Mouse (Mus musculus) CH12.LX (cell line): Measurements from ENCODE around the gene Smad9. TPM values are rescaled to one million over a fixed set of nuclear protein-coding genes. Genes with fewer than 3 reads are reported as not detected.

Source experiments
- DNase-seq: peaks from one replicate; pipeline ENCODE4 v3.0.0-alpha.2; 2013; ENCODE audit errors: extremely low read depth
- H3K27ac ChIP-seq: 2 replicates; pipeline ENCODE4 v1.5.1; 2012; ENCODE audit warnings: low read depth, mild to moderate bottlenecking, control low read depth, moderate library complexity; ENCODE audit not compliant: insufficient read depth
- H3K27me3 ChIP-seq: replicated peaks from 2 replicates; pipeline ENCODE3; 2012; ENCODE audit warnings: inconsistent platforms
- H3K36me3 ChIP-seq, 2 experiments: replicated peaks in 1 of 2; 2 replicates each; pipeline versions ENCODE3 to v1.6.1; 2012; ENCODE audit warnings: inconsistent platforms in 1 of 2, low read length in 1 of 2, mild to moderate bottlenecking in 1 of 2, mixed read lengths in 1 of 2, moderate library complexity in 1 of 2; ENCODE audit not compliant: control insufficient read depth in 1 of 2, insufficient read depth in 1 of 2
- H3K4me1 ChIP-seq, 2 experiments: 2 replicates each; pipeline ENCODE4 v1.6.1; 2012; ENCODE audit warnings: inconsistent platforms in 1 of 2, moderate library complexity in 1 of 2; ENCODE audit not compliant: insufficient read depth in 2 of 2, control insufficient read depth in 1 of 2
- H3K4me2 ChIP-seq: 2 replicates; pipeline ENCODE4 v1.6.1; 2012; ENCODE audit warnings: low read depth, mild to moderate bottlenecking, control low read depth; ENCODE audit not compliant: poor library complexity, insufficient read depth, severe bottlenecking
- H3K4me3 ChIP-seq, 3 experiments: fragments of 150-350 bp in 1 of 3; sonication (generic) in 1 of 3; replicated peaks in 1 of 3; 2 replicates each; pipeline versions ENCODE3 to v1.5.1; 2011 to 2012; ENCODE audit warnings: low read depth in 2 of 3, low read length in 2 of 3, mild to moderate bottlenecking in 2 of 3, moderate library complexity in 2 of 3, control low read depth in 1 of 3, improper control_type of control experiment in 1 of 3, inconsistent platforms in 1 of 3, mixed read lengths in 1 of 3; ENCODE audit not compliant: poor library complexity in 1 of 3
- H3K79me2 ChIP-seq: replicated peaks from 2 replicates; pipeline ENCODE4 v1.6.1; 2012; ENCODE audit warnings: mild to moderate bottlenecking, moderate library complexity; ENCODE audit not compliant: control insufficient read depth, poor library complexity, insufficient read depth, severe bottlenecking; ENCODE audit errors: extremely low read depth
- H3K9ac ChIP-seq: 2 replicates; pipeline ENCODE4 v1.6.1; 2012; ENCODE audit warnings: low read depth, mild to moderate bottlenecking, control low read depth, moderate library complexity; ENCODE audit not compliant: insufficient read depth
- H3K9me3 ChIP-seq: replicated peaks from 2 replicates; pipeline ENCODE3; 2012; ENCODE audit warnings: low read length, inconsistent platforms, mixed read lengths
- CHD1 ChIP-seq: IDR thresholded peaks from 2 replicates; pipeline ENCODE4 v1.6.1; 2012; ENCODE audit warnings: low read depth, low read length, improper control_type of control experiment, inconsistent platforms
- CHD2 ChIP-seq: IDR thresholded peaks from 2 replicates; pipeline ENCODE4 v1.6.1; 2011; ENCODE audit warnings: low read length, improper control_type of control experiment
- CTCF ChIP-seq, 2 experiments: IDR thresholded peaks in 1 of 2; conservative IDR thresholded peaks in 1 of 2; 2 replicates each; pipeline ENCODE4 v1.5.1; 2011 to 2012; ENCODE audit warnings: low read depth in 2 of 2, low read length in 2 of 2, improper control_type of control experiment in 1 of 2, inconsistent platforms in 1 of 2, mild to moderate bottlenecking in 1 of 2, moderate library complexity in 1 of 2
- E2F4 ChIP-seq: IDR thresholded peaks from 2 replicates; pipeline ENCODE4 v1.6.1; 2011; ENCODE audit warnings: low read depth, low read length, improper control_type of control experiment; ENCODE audit not compliant: insufficient replicate concordance
- ELF1 ChIP-seq: IDR thresholded peaks from 2 replicates; pipeline ENCODE4 v1.6.1; 2014; ENCODE audit warnings: low read depth, mild to moderate bottlenecking, inconsistent platforms, low read length, improper control_type of control experiment
- GABPA ChIP-seq: IDR thresholded peaks from 2 replicates; pipeline ENCODE4 v1.6.1; 2012; ENCODE audit warnings: low read depth, low read length, improper control_type of control experiment, inconsistent platforms; ENCODE audit not compliant: insufficient replicate concordance
- HCFC1 ChIP-seq: IDR thresholded peaks from 2 replicates; pipeline ENCODE4 v1.6.1; 2012; ENCODE audit warnings: low read depth, mild to moderate bottlenecking, inconsistent platforms, low read length, improper control_type of control experiment
- JUND ChIP-seq: conservative IDR thresholded peaks from 2 replicates; pipeline ENCODE4 v1.6.1; 2011; ENCODE audit warnings: low read depth, low read length, improper control_type of control experiment
- MAX ChIP-seq: IDR thresholded peaks from 2 replicates; pipeline ENCODE4 v1.6.1; 2011; ENCODE audit warnings: low read length, improper control_type of control experiment
- MAZ ChIP-seq: IDR thresholded peaks from 2 replicates; pipeline ENCODE4 v1.6.1; 2012; ENCODE audit warnings: low read depth, mild to moderate bottlenecking, inconsistent platforms, low read length, improper control_type of control experiment, moderate library complexity
- MXI1 ChIP-seq: IDR thresholded peaks from 2 replicates; pipeline ENCODE4 v1.6.1; 2011; ENCODE audit warnings: mild to moderate bottlenecking, low read depth, low read length, improper control_type of control experiment
- NELFE ChIP-seq: IDR thresholded peaks from 2 replicates; pipeline ENCODE4 v1.6.1; 2011; ENCODE audit warnings: low read depth, low read length, improper control_type of control experiment
- NRF1 ChIP-seq: IDR thresholded peaks from 2 replicates; pipeline ENCODE4 v1.6.1; 2014; ENCODE audit warnings: low read depth, mild to moderate bottlenecking, inconsistent platforms, low read length, improper control_type of control experiment, moderate library complexity
- POLR2A ChIP-seq: IDR thresholded peaks from 2 replicates; pipeline ENCODE4 v1.6.1; 2011; ENCODE audit warnings: low read depth, mild to moderate bottlenecking, improper control_type of control experiment, low read length
- POLR2AphosphoS2 ChIP-seq: IDR thresholded peaks from 2 replicates; pipeline ENCODE4 v1.6.1; 2011; ENCODE audit warnings: low read depth, low read length, improper control_type of control experiment
- RAD21 ChIP-seq: IDR thresholded peaks from 2 replicates; pipeline ENCODE4 v1.6.1; 2011; ENCODE audit warnings: low read depth, mild to moderate bottlenecking, low read length, improper control_type of control experiment, moderate library complexity
- TBP ChIP-seq: conservative IDR thresholded peaks from 2 replicates; pipeline ENCODE4 v1.6.1; 2011; ENCODE audit warnings: low read depth, low read length, improper control_type of control experiment
- TCF12 ChIP-seq: IDR thresholded peaks from 2 replicates; pipeline ENCODE4 v1.6.1; 2014; ENCODE audit warnings: low read depth, mild to moderate bottlenecking, inconsistent platforms, low read length, improper control_type of control experiment
- UBTF ChIP-seq: IDR thresholded peaks from 2 replicates; pipeline ENCODE4 v1.6.1; 2012; ENCODE audit warnings: low read depth, mild to moderate bottlenecking, inconsistent platforms, low read length, improper control_type of control experiment, moderate library complexity
- USF1 ChIP-seq: IDR thresholded peaks from 2 replicates; pipeline ENCODE4 v1.6.1; 2014; ENCODE audit warnings: low read depth, mild to moderate bottlenecking, inconsistent platforms, low read length, improper control_type of control experiment
- ZC3H11A ChIP-seq: IDR thresholded peaks from 2 replicates; pipeline ENCODE4 v1.6.1; 2012; ENCODE audit warnings: low read depth, mild to moderate bottlenecking, inconsistent platforms, low read length, improper control_type of control experiment
- ZMIZ1 ChIP-seq: IDR thresholded peaks from 2 replicates; pipeline ENCODE4 v1.6.1; 2012; ENCODE audit warnings: low read depth, mild to moderate bottlenecking, inconsistent platforms, low read length, improper control_type of control experiment
- dilution Hi-C: fragments of 300-500 bp; cut with MboI; formaldehyde crosslinking; loops from 2 replicates; pipeline ENCODE4 v1.14.3; 2020; ENCODE audit warnings: low sequenced_read_pairs; ENCODE audit not compliant: extremely low pct_unique_long_range_greater_than_20kb, extremely low pct_ligation_motif_present
- in situ Hi-C: fragments of 300-500 bp; cut with MboI; formaldehyde crosslinking; loops from 3 replicates; pipeline ENCODE4 v1.14.3; 2019; ENCODE audit warnings: low sequenced_read_pairs, low pct_ligation_motif_present, low pct_unique_long_range_greater_than_20kb, mixed read lengths
- polyA plus RNA-seq: library from polyadenylated mRNA; unstranded; fragments of >175 nt; gene quantifications from 2 replicates; pipeline ENCODE4 v1.2.1, GENCODE M21; 2012; ENCODE audit warnings: low read depth; ENCODE audit not compliant: insufficient read length
- total RNA-seq, 2 experiments: library from RNA; depleted of rRNA; stranded (reverse); fragments of 300-350 nt in 1 of 2; fragments of >200 nt in 1 of 2; gene quantifications; 2 replicates each; pipeline ENCODE4 v1.2.3; 2012 to 2014

Gene Smad9
- total and polyA plus RNA-seq, 3 experiments: 0.13 to 0.23 (median 0.20) TPM

DNA sequence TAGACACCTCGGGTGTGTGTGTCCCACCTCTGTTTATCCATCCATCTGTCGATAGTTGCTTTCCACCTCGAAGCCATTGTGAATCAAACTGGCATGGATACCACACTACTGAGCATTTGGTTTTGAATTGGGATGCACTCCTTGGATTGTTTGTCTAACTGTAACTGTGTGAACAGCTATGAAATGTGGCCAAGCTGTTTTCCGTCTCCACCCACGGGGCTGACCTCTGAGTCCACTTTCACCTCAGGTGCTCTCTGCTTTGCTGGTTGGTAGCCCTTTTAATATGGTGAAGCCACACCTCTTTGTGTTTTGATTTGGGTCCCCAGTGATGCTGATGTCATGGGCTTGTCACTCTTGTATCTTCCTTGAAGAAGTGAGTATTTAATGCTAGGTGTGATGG lies 11.4 kb downstream of the Smad9 start:
- Histone ChIP-seq H3K36me3 (no peaks in the 10 kb centered on the region), H3K9me3 (no peaks in the 10 kb centered on the region), H3K27ac (no peak overlapping the region), H3K4me2 (no peak overlapping the region), H3K27me3 (no peaks in the 10 kb centered on the region), H3K4me1 (no peaks in the 10 kb centered on the region), H3K9ac (no peak overlapping the region), H3K79me2 (no peaks in the 10 kb centered on the region)
- dilution Hi-C loops (no loop called here), in situ Hi-C loops (no loop called here)
- DNase-seq: no peak
- TF ChIP-seq NELFE (no peak), UBTF (no peak), E2F4 (no peak), POLR2AphosphoS2 (no peak), ZMIZ1 (no peak)
- TF ChIP-seq, all 38 proteins: peak for 0
- no peak overlapping the region for H3K4me3 ChIP-seq

GRCm38 (mm10) chr3:54768592-54768991 lies 13.2 kb downstream of the Smad9 start:
- no peaks in the 10 kb centered on the region for H3K36me3 ChIP-seq
- H3K4me1 ChIP-seq: no peaks in the 10 kb centered on the region
- H3K4me2 ChIP-seq: no peak overlapping the region
- no peak overlapping the region for H3K4me3 ChIP-seq
- no peaks in the 10 kb centered on the region for H3K27me3 ChIP-seq
- in situ Hi-C loops (no loop called here), dilution Hi-C loops (no loop called here)
- H3K9me3 ChIP-seq: peaks cover 1% of the 10 kb centered on the region
- H3K27ac ChIP-seq: no peak overlapping the region
- H3K79me2 ChIP-seq: no peaks in the 10 kb centered on the region
- no peak for TF ChIP-seq ZMIZ1
- no peak for TF ChIP-seq TCF12
- TF ChIP-seq HCFC1: no peak
- TF ChIP-seq JUND: no peak
- no peak for DNase-seq
- H3K9ac ChIP-seq: no peak overlapping the region

- DNase-seq: no peak
- Histone ChIP-seq H3K4me2 (no peak overlapping the region), H3K27ac (no peak overlapping the region), H3K27me3 (no peaks in the 10 kb centered on the region), H3K79me2 (no peaks in the 10 kb centered on the region), H3K9ac (no peak overlapping the region), H3K4me3 (no peak overlapping the region), H3K36me3 (no peaks in the 10 kb centered on the region), H3K9me3 (peaks cover 3% of the 10 kb centered on the region), H3K4me1 (no peaks in the 10 kb centered on the region)
- TF ChIP-seq CTCF (conservative IDR thresholded peaks at IDR 0.05 in 1 of 2, IDR thresholded peaks at IDR 0.05 in 1 of 2; ENCODE audit: low read depth in 2 of 2, low read length in 2 of 2) (no peak), MAZ (no peak), POLR2AphosphoS2 (no peak), POLR2A (no peak), CHD1 (no peak), GABPA (no peak), USF1 (no peak), MAX (no peak), NRF1 (no peak), RAD21 (no peak), MXI1 (no peak), ELF1 (no peak), NELFE (no peak), ZC3H11A (no peak), TBP (no peak), CHD2 (no peak)
- in situ Hi-C loops (no loop called here), dilution Hi-C loops (no loop called here)
Measured at GRCm38 (mm10) chr3:54769349-54770275, 14.2 kb downstream of the Smad9 start.
